Mouse (Mus musculus) MEL-GATA-1-ER (cell line): ENCODE measurements at regions not wholly inside any gene's neighbourhood (a gene's known extent, or its start where the extent isn't known, plus 50 kb on each side); places are given as distances from the start of the nearest gene placed in this dataset.

ENCODE experiments used
- DNase-seq: peaks from one replicate; pipeline ENCODE4 v3.0.0-alpha.2; 2012; ENCODE audit warnings: low read depth; ENCODE audit errors: extremely low read depth

DNA sequence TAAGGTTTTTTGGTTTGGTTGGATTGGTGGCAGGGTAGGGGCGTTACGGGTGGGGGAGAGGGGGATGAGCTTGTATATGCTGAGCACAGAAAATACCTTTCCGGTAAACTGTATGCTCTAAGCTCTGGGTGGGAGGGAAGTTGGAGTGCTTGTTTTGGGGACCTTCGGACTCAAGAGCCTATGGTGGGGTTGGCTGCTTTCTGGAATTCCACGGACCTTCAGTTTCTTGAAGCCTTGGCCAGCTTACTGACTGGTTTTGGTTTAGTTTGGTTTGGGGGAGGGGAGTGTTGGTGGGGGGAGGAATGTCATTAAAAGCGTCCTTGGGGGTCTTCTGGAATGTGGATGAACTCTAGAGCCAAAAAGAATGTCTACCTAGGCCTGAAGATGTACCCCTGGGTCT is 59.6 kb upstream of the Hs6st1 start:
- no peak for DNase-seq

DNA sequence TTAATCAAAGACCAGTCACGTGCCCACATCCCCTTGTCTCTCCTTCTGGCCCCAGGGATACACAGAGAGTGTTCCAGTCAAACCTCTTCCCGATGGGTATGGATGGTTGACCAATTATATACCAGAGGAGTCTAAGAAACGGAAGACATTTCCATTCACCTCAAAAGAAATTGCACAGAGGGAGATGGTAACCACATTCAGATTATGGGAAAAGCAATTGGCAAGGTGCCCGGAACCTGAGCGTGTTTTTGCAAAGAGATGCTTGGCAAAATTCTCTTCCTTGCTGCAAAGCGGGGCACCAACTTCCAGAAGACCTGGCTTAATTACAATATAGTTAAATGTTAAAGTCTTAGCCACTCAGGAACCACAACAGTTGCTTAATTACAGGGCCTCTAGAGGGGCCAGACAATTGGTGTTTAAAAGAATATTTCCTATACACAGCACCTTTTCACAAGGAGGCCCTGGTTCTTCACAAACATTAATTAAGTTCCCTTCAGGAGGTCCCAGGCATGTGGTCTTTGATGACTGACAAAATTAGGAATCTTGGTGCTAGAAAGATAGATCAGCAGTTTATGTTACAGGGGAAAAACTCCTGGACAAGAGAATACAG is 59.1 kb upstream of the Hs6st1 start:
- no peak for DNase-seq

GRCm38 (mm10) chr1:36010151-36010550 is 58.0 kb upstream of the Hs6st1 start:
- DNase-seq: no peak

GRCm38 (mm10) chr1:36010834-36011233 is 57.4 kb upstream of the Hs6st1 start:
- DNase-seq: no peak

GRCm38 (mm10) chr1:36012081-36012765 is 56.0 kb upstream of the Hs6st1 start:
- DNase-seq: no peak

DNA sequence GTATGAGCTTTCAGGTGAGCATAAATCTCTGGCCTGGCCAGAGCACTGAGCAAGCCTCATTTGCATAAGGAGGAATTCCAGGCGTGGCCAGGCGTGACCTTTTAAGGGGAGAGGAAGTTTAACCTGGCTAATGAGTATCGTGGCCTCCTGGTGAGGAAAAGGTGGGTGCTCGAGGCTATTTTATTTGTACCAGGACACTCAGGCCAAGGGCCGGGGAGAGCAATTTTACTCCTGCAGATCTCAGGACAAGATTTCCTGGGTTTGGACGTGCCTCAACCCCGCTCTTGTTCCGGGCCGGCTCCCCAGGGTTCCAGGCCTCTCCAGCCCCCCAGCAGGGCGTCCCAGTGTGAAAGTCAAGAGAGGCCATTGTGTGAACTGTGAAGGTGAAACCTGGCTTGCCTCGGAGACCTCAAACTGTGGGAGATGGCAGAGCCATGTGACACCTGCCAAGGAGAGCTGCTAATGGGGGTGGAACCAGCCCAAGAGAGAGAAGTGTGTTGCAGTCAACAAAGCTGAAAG is 54.3 kb upstream of the Hs6st1 start:
- DNase-seq: no peak

DNA sequence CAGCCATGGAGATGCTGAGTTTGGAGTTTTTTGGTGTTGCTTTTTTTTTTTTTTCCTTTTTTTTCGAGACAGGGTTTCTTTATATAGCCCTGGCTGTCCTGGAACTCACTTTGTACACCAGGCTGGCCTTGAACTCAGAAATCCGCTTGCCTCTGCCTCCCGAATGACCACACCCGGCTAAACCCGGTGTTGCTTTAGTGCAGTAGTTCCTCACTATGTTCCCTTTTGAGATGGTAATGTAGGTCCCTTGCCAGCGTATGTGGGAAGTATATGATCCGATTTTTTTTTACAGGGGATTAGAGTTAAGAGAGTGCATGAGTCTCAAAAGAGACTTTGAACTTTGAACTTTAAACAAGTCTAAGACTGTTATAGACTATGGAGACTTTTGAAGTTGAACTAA is 53.8 kb upstream of the Hs6st1 start:
- DNase-seq: no peak

DNA sequence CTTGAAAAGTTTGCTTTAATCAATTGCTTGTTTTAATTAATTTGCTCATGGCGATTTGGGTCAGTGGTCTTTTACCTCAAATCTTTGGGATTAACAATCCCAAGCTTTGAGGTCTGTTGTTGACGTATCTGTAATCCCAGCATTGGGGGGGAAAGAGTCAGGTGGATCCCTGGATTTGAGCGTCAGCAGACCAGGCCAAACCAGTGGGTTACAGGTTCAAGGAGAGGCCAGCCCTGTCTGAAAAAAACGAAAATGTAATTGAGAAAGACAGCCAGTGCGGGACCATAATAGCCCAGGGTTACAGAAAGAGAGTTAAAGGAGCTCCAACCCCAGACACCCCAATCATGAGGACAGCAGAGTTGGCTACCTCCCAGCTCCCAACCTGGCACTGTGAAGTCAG is 53.0 kb upstream of the Hs6st1 start:
- DNase-seq: no peak

GRCm38 (mm10) chr1:36016566-36016965 is 51.6 kb upstream of the Hs6st1 start:
- DNase-seq: no peak

- DNase-seq: no peak
Observed at GRCm38 (mm10) chr1:36017061-36017461, 51.1 kb upstream of the Hs6st1 start.

- no peak for DNase-seq
Observed at GRCm38 (mm10) chr1:36017656-36018055, 50.5 kb upstream of the Hs6st1 start.
